Mouse (Mus musculus): Measurements from ENCODE around the gene Mrpl21.

The Mrpl21 gene

GRCm38 (mm10) chr19:3307175-3307949 is 24.7 kb downstream of the Mrpl21 start:
- Histone ChIP-seq H3K4me1 (replicated peaks; ENCODE audit: low read depth, low read length) (peaks cover 10% of the 10 kb centered on the region), H3K4me3 (replicated peaks; ENCODE audit: low read length) (peak overlapping the region; percentile 66), H3K9me3 (ENCODE audit: low read length) (peaks cover 9% of the 10 kb centered on the region), H3K36me3 (ENCODE audit: insufficient read depth, low read length) (no peaks in the 10 kb centered on the region), H3K27me3 (ENCODE audit: insufficient read depth, low read length) (peaks cover 36% of the 10 kb centered on the region)
- no peak for TF ChIP-seq POU5F1 (IDR thresholded peaks at IDR 0.05; ENCODE audit: borderline replicate concordance, low read length)
- no peak for TF ChIP-seq NANOG (IDR thresholded peaks at IDR 0.05; ENCODE audit: borderline replicate concordance, low read length)
- TF ChIP-seq CTCF (conservative IDR thresholded peaks at IDR 0.05; ENCODE audit: low read length), result no peak

- no peaks in the 10 kb centered on the region for H3K36me3 ChIP-seq (ENCODE audit: insufficient read depth, low read length)
- TF ChIP-seq POU5F1 (IDR thresholded peaks at IDR 0.05; ENCODE audit: borderline replicate concordance, low read length) (no peak), CTCF (conservative IDR thresholded peaks at IDR 0.05; ENCODE audit: low read length) (no peak), NANOG (IDR thresholded peaks at IDR 0.05; ENCODE audit: borderline replicate concordance, low read length) (no peak)
- peaks cover 41% of the 10 kb centered on the region for H3K27me3 ChIP-seq (ENCODE audit: insufficient read depth, low read length)
- H3K4me3 ChIP-seq (replicated peaks; ENCODE audit: low read length), result no peak overlapping the region
- H3K4me1 ChIP-seq (replicated peaks; ENCODE audit: low read depth, low read length), result peaks cover 34% of the 10 kb centered on the region
- H3K9me3 ChIP-seq (ENCODE audit: low read length), result no peaks in the 10 kb centered on the region
These were observed 36.6 kb downstream of the Mrpl21 start for GRCm38 (mm10) chr19:3319341-3319740.

- H3K4me3 ChIP-seq (replicated peaks; ENCODE audit: low read length), result no peak overlapping the region
- no peak for TF ChIP-seq CTCF (conservative IDR thresholded peaks at IDR 0.05; ENCODE audit: low read length)
- no peak for TF ChIP-seq NANOG (IDR thresholded peaks at IDR 0.05; ENCODE audit: borderline replicate concordance, low read length)
- peaks cover 36% of the 10 kb centered on the region for H3K4me1 ChIP-seq (replicated peaks; ENCODE audit: low read depth, low read length)
- H3K27me3 ChIP-seq (ENCODE audit: insufficient read depth, low read length), result peaks cover 41% of the 10 kb centered on the region
- H3K36me3 ChIP-seq (ENCODE audit: insufficient read depth, low read length), result no peaks in the 10 kb centered on the region
- no peaks in the 10 kb centered on the region for H3K9me3 ChIP-seq (ENCODE audit: low read length)
These were observed 37.4 kb downstream of the Mrpl21 start for GRCm38 (mm10) chr19:3320086-3320485.

- Histone ChIP-seq H3K4me1 (replicated peaks; ENCODE audit: low read depth, low read length) (peaks cover 39% of the 10 kb centered on the region), H3K4me3 (replicated peaks; ENCODE audit: low read length) (no peak overlapping the region), H3K27me3 (ENCODE audit: insufficient read depth, low read length) (peaks cover 41% of the 10 kb centered on the region), H3K36me3 (ENCODE audit: insufficient read depth, low read length) (no peaks in the 10 kb centered on the region), H3K9me3 (ENCODE audit: low read length) (no peaks in the 10 kb centered on the region)
- no peak for TF ChIP-seq POU5F1 (IDR thresholded peaks at IDR 0.05; ENCODE audit: borderline replicate concordance, low read length)
- TF ChIP-seq CTCF (conservative IDR thresholded peaks at IDR 0.05; ENCODE audit: low read length), result peak; percentile 94
These were observed 38.1 kb downstream of the Mrpl21 start for GRCm38 (mm10) chr19:3320801-3321200.

GRCm38 (mm10) chr19:3321617-3322016 is 38.9 kb downstream of the Mrpl21 start:
- Histone ChIP-seq H3K27me3 (ENCODE audit: insufficient read depth, low read length) (peaks cover 41% of the 10 kb centered on the region), H3K4me3 (replicated peaks; ENCODE audit: low read length) (peak overlapping the region; percentile 91), H3K4me1 (replicated peaks; ENCODE audit: low read depth, low read length) (peaks cover 47% of the 10 kb centered on the region), H3K36me3 (ENCODE audit: insufficient read depth, low read length) (no peaks in the 10 kb centered on the region), H3K9me3 (ENCODE audit: low read length) (no peaks in the 10 kb centered on the region)
- TF ChIP-seq NANOG (IDR thresholded peaks at IDR 0.05; ENCODE audit: borderline replicate concordance, low read length) (no peak), CTCF (conservative IDR thresholded peaks at IDR 0.05; ENCODE audit: low read length) (no peak), POU5F1 (IDR thresholded peaks at IDR 0.05; ENCODE audit: borderline replicate concordance, low read length) (no peak)

GRCm38 (mm10) chr19:3322261-3322969 is 39.7 kb downstream of the Mrpl21 start, which contains the start of gene Cpt1a:
Cpt1a (plus strand) TSS chr19:3322334.
- Histone ChIP-seq H3K36me3 (ENCODE audit: insufficient read depth, low read length) (no peaks in the 10 kb centered on the region), H3K4me1 (replicated peaks; ENCODE audit: low read depth, low read length) (peaks cover 51% of the 10 kb centered on the region), H3K9me3 (ENCODE audit: low read length) (no peaks in the 10 kb centered on the region), H3K4me3 (replicated peaks; ENCODE audit: low read length) (peak within 1 kb of the TSS; percentile 91), H3K27me3 (ENCODE audit: insufficient read depth, low read length) (peaks cover 37% of the 10 kb centered on the region)
- TF ChIP-seq POU5F1 (IDR thresholded peaks at IDR 0.05; ENCODE audit: borderline replicate concordance, low read length), result no peak
- TF ChIP-seq CTCF (conservative IDR thresholded peaks at IDR 0.05; ENCODE audit: low read length), result peak; percentile 34; the same call in 1 of the 2 replicates

GRCm38 (mm10) chr19:3323201-3323621 is 40.5 kb downstream of the Mrpl21 start:
- no peaks in the 10 kb centered on the region for H3K9me3 ChIP-seq (ENCODE audit: low read length)
- H3K4me3 ChIP-seq (replicated peaks; ENCODE audit: low read length), result peak overlapping the region; percentile 91
- peaks cover 37% of the 10 kb centered on the region for H3K27me3 ChIP-seq (ENCODE audit: insufficient read depth, low read length)
- no peaks in the 10 kb centered on the region for H3K36me3 ChIP-seq (ENCODE audit: insufficient read depth, low read length)
- TF ChIP-seq POU5F1 (IDR thresholded peaks at IDR 0.05; ENCODE audit: borderline replicate concordance, low read length), result no peak
- no peak for TF ChIP-seq NANOG (IDR thresholded peaks at IDR 0.05; ENCODE audit: borderline replicate concordance, low read length)
- TF ChIP-seq CTCF (conservative IDR thresholded peaks at IDR 0.05; ENCODE audit: low read length), result no peak
- H3K4me1 ChIP-seq (replicated peaks; ENCODE audit: low read depth, low read length), result peaks cover 56% of the 10 kb centered on the region

GRCm38 (mm10) chr19:3323753-3324270 is 41.1 kb downstream of the Mrpl21 start:
- peaks cover 1% of the 10 kb centered on the region; the same call in 1 of the 2 replicates for H3K36me3 ChIP-seq (ENCODE audit: insufficient read depth, low read length)
- peaks cover 34% of the 10 kb centered on the region for H3K27me3 ChIP-seq (ENCODE audit: insufficient read depth, low read length)
- peak overlapping the region; percentile 91 for H3K4me3 ChIP-seq (replicated peaks; ENCODE audit: low read length)
- no peaks in the 10 kb centered on the region for H3K9me3 ChIP-seq (ENCODE audit: low read length)
- peaks cover 62% of the 10 kb centered on the region for H3K4me1 ChIP-seq (replicated peaks; ENCODE audit: low read depth, low read length)
- TF ChIP-seq NANOG (IDR thresholded peaks at IDR 0.05; ENCODE audit: borderline replicate concordance, low read length), result no peak
- no peak for TF ChIP-seq POU5F1 (IDR thresholded peaks at IDR 0.05; ENCODE audit: borderline replicate concordance, low read length)
- TF ChIP-seq CTCF (conservative IDR thresholded peaks at IDR 0.05; ENCODE audit: low read length), result no peak

Data from E14TG2a.4 (cell line).